In genomic region chr6:120301137-120301536, GRCm38 (mm10) we compare ENCODE assay signal across 9 mouse cellular contexts. TPM values are rescaled to one million over a fixed set of nuclear protein-coding genes. Genes with fewer than 3 reads are reported as not detected.
DNase-seq lines count a peak whose midpoint lies in the region; ATAC-seq and TF ChIP-seq lines count a peak whose summit lies in the region.
"Had no signal": no experiment of that assay in that cellular context is flagged by ENCODE, and none has a peak within 500 bp of the region (broad histone marks: within the 10 kb centered on the region; RNA-seq: fewer than 3 reads in every experiment).

No protein-coding gene starts in this region.

- 22% methylated on average over 6 of the region's 6 CpGs for WGBS in intestine, embryonic 16.5 days

- no peak for TF ChIP-seq EP300 in MEL (IDR thresholded peaks at IDR 0.05; ENCODE audit: low read depth in 1 of 2, low read length in 2 of 2)

- H3K9ac ChIP-seq in MEL (ENCODE audit: control insufficient read depth, low read depth, low read length, poor library complexity, severe bottlenecking): no peak overlapping the region
- H3K9ac ChIP-seq in intestine, embryonic 16.5 days (ENCODE audit: low read depth, low read length): no peak overlapping the region
- H3K9ac ChIP-seq: liver, embryonic 15.5 days had no signal

- peak; percentile 31 for TF ChIP-seq RAD21 in MEL (IDR thresholded peaks at IDR 0.05; ENCODE audit: low read depth, low read length)

- no peaks in the 10 kb centered on the region for H3K4me1 ChIP-seq in MEL (ENCODE audit: control insufficient read depth in 1 of 2, insufficient read depth in 2 of 2, low read length in 2 of 2)
- H3K4me1 ChIP-seq in intestine, embryonic 16.5 days (ENCODE audit: control insufficient read depth, insufficient read depth, low read length): no peaks in the 10 kb centered on the region
- H3K4me1 ChIP-seq: liver, embryonic 15.5 days had no signal

- peaks cover 0 to 1% of the 10 kb centered on the region in 2 experiments; a peak in 1 of 4 replicates for H3K27me3 ChIP-seq in MEL (ENCODE audit: control insufficient read depth in 1 of 2, insufficient read depth in 2 of 2, low read length in 2 of 2)
- H3K27me3 ChIP-seq in intestine, embryonic 16.5 days (replicated peaks; ENCODE audit: control insufficient read depth, insufficient read depth, low read length): no peaks in the 10 kb centered on the region

- H3K9me3 ChIP-seq in MEL (replicated peaks; ENCODE audit: insufficient read depth, low read length): no peaks in the 10 kb centered on the region
- H3K9me3 ChIP-seq in intestine, embryonic 16.5 days (ENCODE audit: control insufficient read depth, low read length): no peaks in the 10 kb centered on the region
- H3K9me3 ChIP-seq: liver, embryonic 15.5 days had no signal

- no peak overlapping the region for H3K27ac ChIP-seq in gastrocnemius, adult 2 months
- H3K27ac ChIP-seq in MEL (ENCODE audit: control insufficient read depth, low read depth, low read length): no peak overlapping the region
- no peak overlapping the region for H3K27ac ChIP-seq in intestine, embryonic 16.5 days (ENCODE audit: low read length)
- H3K27ac ChIP-seq: liver, embryonic 15.5 days had no signal

- TF ChIP-seq POLR2A in MEL (IDR thresholded peaks at IDR 0.05; ENCODE audit: control insufficient read depth in 1 of 2, insufficient read depth in 1 of 2, low read depth in 1 of 2, low read length in 2 of 2, poor library complexity in 1 of 2): no peak

- H3K36me3 ChIP-seq in MEL (ENCODE audit: control insufficient read depth in 1 of 2, insufficient read depth in 2 of 2, low read length in 2 of 2): no peaks in the 10 kb centered on the region
- H3K36me3 ChIP-seq in intestine, embryonic 16.5 days (ENCODE audit: control insufficient read depth, insufficient read depth, low read length): no peaks in the 10 kb centered on the region
- H3K36me3 ChIP-seq: liver, embryonic 15.5 days had no signal

- peak; percentile 66 for TF ChIP-seq CTCF in gastrocnemius, adult 2 months (IDR thresholded peaks at IDR 0.05)
- peak in 1 of 3 experiments; percentile 37; a peak in 2 of 6 replicates for TF ChIP-seq CTCF in MEL (IDR thresholded peaks at IDR 0.05 in 2 of 3, conservative IDR thresholded peaks at IDR 0.05 in 1 of 3; ENCODE audit: control insufficient read depth in 1 of 3, insufficient read depth in 1 of 3, low read depth in 2 of 3, low read length in 3 of 3, poor library complexity in 1 of 3, severe bottlenecking in 1 of 3)

- H3K4me2 ChIP-seq in intestine, embryonic 16.5 days (ENCODE audit: low read depth, low read length): no peak overlapping the region
- H3K4me2 ChIP-seq: liver, embryonic 15.5 days had no signal

- no peak overlapping the region for H3K4me3 ChIP-seq in gastrocnemius, adult 2 months
- H3K4me3 ChIP-seq in MEL (ENCODE audit: control insufficient read depth in 1 of 2, insufficient read depth in 1 of 2, low read depth in 2 of 2, low read length in 2 of 2): no peak overlapping the region
- H3K4me3 ChIP-seq in intestine, embryonic 16.5 days (ENCODE audit: low read length): no peak overlapping the region
- H3K4me3 ChIP-seq: liver, embryonic 15.5 days had no signal

- no peaks in the 10 kb centered on the region for H3K79me2 ChIP-seq in MEL (ENCODE audit: control insufficient read depth, insufficient read depth, low read length, poor library complexity)

- ATAC-seq in intestine, embryonic 16.5 days: peak; percentile 53; the same call in 1 of the 2 replicates

- intact Hi-C loops in gastrocnemius, adult 2 months (cut with DNase I): no loop called here
- intact Hi-C loops in left cerebral cortex, postnatal 10 days (cut with DNase I): loop anchor here (2.0 to 5.0 kb wide), 3 partner anchors 78 to 299 kb away; partner anchors contain the start of gene Wnk1

- DNase-seq in gastrocnemius, adult 2 months: peak; percentile 40
- no peak for DNase-seq in gastrocnemius, adult 8-10 months (ENCODE audit: low spot score in 2 of 2)
- no peak for DNase-seq in MEL (ENCODE audit: low read depth, low spot score)
- peak; percentile 11 for DNase-seq in embryo, embryonic 11.5 days (ENCODE audit: low read depth, low spot score)
- peak; percentile 34 to 49 for DNase-seq in left cerebral cortex, postnatal 10 days (ENCODE audit: extremely low spot score in 1 of 2, low spot score in 2 of 2)
- peak; percentile 74 for DNase-seq in retina, embryonic 14.5 days (ENCODE audit: low spot score)
- DNase-seq in spleen, postnatal 36 days (ENCODE audit: low spot score in 2 of 2): no peak

TF ChIP-seq in MEL, 35 proteins besides CTCF, POLR2A, EP300 and RAD21:
- TF ChIP-seq MAX (IDR thresholded peaks at IDR 0.05; ENCODE audit: low read length): no peak
TF ChIP-seq in MEL: peak in this region for 0.

RNA-seq across cellular contexts. Expression of gene B4galnt3, which starts 6.8 kb away (rescaled TPM):
- total RNA-seq in gastrocnemius, adult 2 months (2021): under 1 TPM; 0.78 to 0.89 TPM
- 1 to 10 TPM in 1 of 4 experiments, under 1 TPM in 3; 0.89 to 1.3 (median 0.95) TPM for total RNA-seq in gastrocnemius, adult 8-10 months (2022)
- total RNA-seq in MEL (2012; rRNA removed): 0.78 and 1.5 TPM in 2 replicates
- 1 to 10 TPM in 1 of 2 experiments, not detected in 1; 1.3 TPM for polyA plus RNA-seq in MEL (2012; ENCODE audit: insufficient read depth in 1 of 2, insufficient read length in 2 of 2, low read depth in 1 of 2, low replicate concordance in 2 of 2, missing spikeins in 1 of 2)
- 1.1 and 1.3 TPM in 2 replicates for polyA plus RNA-seq in intestine, embryonic 16.5 days (2015; fragmentation: Nextera tagmentation; extraction: Ambion mirVana)
- total RNA-seq in left cerebral cortex, postnatal 10 days (2021): under 1 TPM; 0.30 to 0.32 TPM

RNA-seq across cellular contexts. Expression of gene D330020A13Rik, which starts 7.0 kb away (rescaled TPM):
- not detected for total RNA-seq in gastrocnemius, adult 2 months (2021)
- total RNA-seq in gastrocnemius, adult 8-10 months (2022): not detected
- not detected in 2 replicates for total RNA-seq in MEL (2012; rRNA removed)
- polyA plus RNA-seq in MEL (2012; ENCODE audit: insufficient read depth in 1 of 2, insufficient read length in 2 of 2, low read depth in 1 of 2, low replicate concordance in 2 of 2, missing spikeins in 1 of 2): not detected
- polyA plus RNA-seq in intestine, embryonic 16.5 days (2015; fragmentation: Nextera tagmentation; extraction: Ambion mirVana): 0.23 and 0.43 TPM in 2 replicates
- not detected for total RNA-seq in left cerebral cortex, postnatal 10 days (2021)
- polyA plus RNA-seq: liver, embryonic 15.5 days had no signal

Comparison
In these comparisons a context has a peak if more than half of its experiments do, and no peak if none do; other contexts are left out.
1. DNase-seq: peak in gastrocnemius, adult 2 months (single experiment), embryo, embryonic 11.5 days (single experiment), left cerebral cortex, postnatal 10 days (2 of 2) and retina, embryonic 14.5 days (single experiment); none in gastrocnemius, adult 8-10 months (0 of 2), MEL (single experiment) and spleen, postnatal 36 days (0 of 2).